In the genomic region with DNA sequence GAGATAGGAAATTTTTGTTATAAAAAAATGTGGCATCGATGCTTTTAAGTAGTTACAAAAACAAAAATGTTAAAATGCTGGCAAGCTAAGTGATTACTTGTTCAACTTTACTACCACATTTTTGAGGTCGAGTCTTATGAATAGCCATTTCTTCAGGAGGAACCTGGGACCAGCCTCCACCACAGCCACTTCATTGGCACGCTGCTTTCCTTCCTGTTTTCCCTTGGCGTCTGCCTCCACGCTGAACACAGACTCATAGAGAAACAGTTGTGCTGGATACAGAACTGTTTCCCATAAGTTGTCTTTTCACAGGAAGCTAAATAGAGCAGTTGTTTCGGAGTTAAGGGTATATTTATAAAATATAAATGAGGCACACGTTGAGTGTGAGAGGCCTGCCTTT, we compare ENCODE assay signal across 24 mouse cellular contexts.
"Had no signal": no experiment of that assay in that cellular context is flagged by ENCODE, and none has a peak within 500 bp of the region (broad histone marks: within the 10 kb centered on the region; RNA-seq: fewer than 3 reads in every experiment).

No protein-coding gene starts in this region.

- H3K36me3 ChIP-seq: heart, embryonic 10.5 days; heart, embryonic 12.5 days; hindbrain, embryonic 10.5 days; intestine, embryonic 15.5 days; liver, embryonic 12.5 days had no signal

- H3K9ac ChIP-seq: heart, embryonic 12.5 days; hindbrain, embryonic 12.5 days; hindbrain, embryonic 14.5 days; intestine, embryonic 15.5 days; limb, embryonic 12.5 days; liver, embryonic 12.5 days; liver, embryonic 14.5 days had no signal

- ATAC-seq: hindbrain, embryonic 16.5 days; inflammation-experienced regulatory T-cells, adult 6 months; intestine, embryonic 15.5 days; intestine, postnatal 0 days; liver, embryonic 12.5 days had no signal

- H3K27me3 ChIP-seq: heart, embryonic 12.5 days; hindbrain, embryonic 12.5 days; intestine, embryonic 15.5 days; limb, embryonic 12.5 days; liver, embryonic 12.5 days had no signal

- H3K4me3 ChIP-seq: heart, embryonic 10.5 days; heart, embryonic 12.5 days; hindbrain, embryonic 10.5 days; hindbrain, embryonic 12.5 days; intestine, embryonic 15.5 days; layer of hippocampus, adult 2 months; limb, embryonic 12.5 days; liver, embryonic 12.5 days had no signal

- H3K9me3 ChIP-seq: heart, embryonic 10.5 days; heart, embryonic 12.5 days; hindbrain, embryonic 10.5 days; hindbrain, embryonic 12.5 days; intestine, embryonic 15.5 days; limb, embryonic 12.5 days; liver, embryonic 12.5 days had no signal

- H3K4me1 ChIP-seq: heart, embryonic 10.5 days; heart, embryonic 12.5 days; hindbrain, embryonic 10.5 days; hindbrain, embryonic 12.5 days; intestine, embryonic 15.5 days; limb, embryonic 12.5 days; liver, embryonic 12.5 days had no signal

- H3K4me2 ChIP-seq: heart, embryonic 12.5 days; hindbrain, embryonic 12.5 days; hindbrain, embryonic 14.5 days; intestine, embryonic 15.5 days; limb, embryonic 12.5 days; liver, embryonic 12.5 days had no signal

- H3K27ac ChIP-seq: heart, embryonic 10.5 days; hindbrain, embryonic 10.5 days; hindbrain, embryonic 12.5 days; hindbrain, embryonic 14.5 days; intestine, embryonic 15.5 days; layer of hippocampus, adult 2 months; limb, embryonic 12.5 days; liver, embryonic 12.5 days; liver, embryonic 14.5 days had no signal

- DNase-seq: gastrocnemius, postnatal 14 days; gastrocnemius, postnatal 36 days; heart, adult 18-20 months; heart, postnatal 10 days; heart, postnatal 4 days; kidney, adult 18-20 months; kidney, adult 8-10 months; kidney, postnatal 10 days; kidney, postnatal 25 days; kidney, postnatal 4 days; left cerebral cortex, postnatal 4 days had no signal
